Mouse (Mus musculus) myocyte (in vitro differentiated cells): Measurements from ENCODE around the gene Cchcr1.

Experiments
- E2F4 ChIP-seq: IDR thresholded peaks from one replicate; pipeline ENCODE4 v1.6.1; 2011; ENCODE audit warnings: mild to moderate bottlenecking, control low read depth, moderate library complexity; ENCODE audit not compliant: insufficient read depth
- MYOD1 ChIP-seq, 3 experiments: IDR thresholded peaks; one replicate each; pipeline ENCODE4 v1.6.1; 2011; ENCODE audit warnings: control low read depth in 2 of 3, low read depth in 2 of 3, mild to moderate bottlenecking in 2 of 3, moderate library complexity in 1 of 3; ENCODE audit not compliant: insufficient read length in 2 of 3, control insufficient read depth in 1 of 3
- POLR2A ChIP-seq: IDR thresholded peaks from one replicate; pipeline ENCODE4 v1.6.1; 2011; ENCODE audit warnings: low read depth, mild to moderate bottlenecking, control low read depth, moderate library complexity; ENCODE audit not compliant: insufficient read length
- REST ChIP-seq: IDR thresholded peaks from one replicate; pipeline ENCODE4 v1.6.1; 2011; ENCODE audit warnings: mild to moderate bottlenecking, control low read depth, moderate library complexity; ENCODE audit not compliant: insufficient read depth, insufficient read length

DNA sequence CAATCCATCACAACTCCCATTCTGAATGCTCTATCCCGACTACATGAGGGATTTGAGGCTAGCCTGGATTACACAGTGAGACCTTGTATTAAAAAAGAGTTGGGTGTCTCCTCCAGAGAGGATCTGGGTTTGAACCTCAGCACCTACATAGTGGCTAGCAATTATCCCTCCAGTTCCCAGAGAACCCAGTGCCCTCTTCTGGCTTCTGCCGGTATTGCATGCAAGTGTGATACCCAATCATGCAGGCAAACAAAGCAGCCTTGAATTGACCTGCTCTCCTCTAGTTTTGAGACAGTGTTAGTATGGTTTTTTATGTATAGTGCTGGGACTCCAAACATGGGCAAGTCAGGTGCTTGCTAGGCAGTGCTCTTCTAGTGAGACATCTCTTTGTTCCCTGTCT lies 3.0 kb upstream of the Cchcr1 start:
- no peak for TF ChIP-seq E2F4
- TF ChIP-seq MYOD1 (IDR thresholded peaks at IDR 0.05; ENCODE audit: control insufficient read depth in 1 of 3, insufficient read length in 2 of 3, low read depth in 2 of 3), result no peak
- TF ChIP-seq REST, result no peak
- no peak for TF ChIP-seq POLR2A
